Mouse (Mus musculus) embryonic facial prominence, embryonic 15.5 days (tissue): ENCODE measurements at regions not wholly inside any gene's neighbourhood (a gene's known extent, or its start where the extent isn't known, plus 50 kb on each side); places are given as distances from the start of the nearest gene placed in this dataset.

Source experiments
- ATAC-seq: fragments of 200-750 bp; cut with Nextera tagmentation; 2 replicates; pipeline ENCODE4 v1.8.0; 2017; ENCODE audit warnings: low read depth, moderate TSS enrichment; ENCODE audit not compliant: insufficient number of reproducible peaks, low FRiP score, low TSS enrichment
- H3K27ac ChIP-seq: fragments of 300-500 bp; sonication (generic); replicated peaks from 2 replicates; pipeline ENCODE4 v1.5.1; 2015; ENCODE audit warnings: mild to moderate bottlenecking, inconsistent platforms
- H3K27me3 ChIP-seq: fragments of 300-500 bp; sonication (generic); 2 replicates; pipeline ENCODE4 v1.6.1; 2015; ENCODE audit warnings: inconsistent platforms
- H3K36me3 ChIP-seq: fragments of 300-500 bp; sonication (generic); 2 replicates; pipeline ENCODE4 v1.6.1; 2015; ENCODE audit warnings: mild to moderate bottlenecking, inconsistent platforms
- H3K4me1 ChIP-seq: fragments of 300-500 bp; sonication (generic); 2 replicates; pipeline ENCODE4 v1.6.1; 2015; ENCODE audit warnings: inconsistent platforms
- H3K4me2 ChIP-seq: fragments of 300-500 bp; sonication (generic); replicated peaks from 2 replicates; pipeline ENCODE4 v1.6.1; 2015; ENCODE audit warnings: mild to moderate bottlenecking, inconsistent platforms
- H3K4me3 ChIP-seq: fragments of 300-500 bp; sonication (generic); replicated peaks from 2 replicates; pipeline ENCODE4 v1.5.1; 2015; ENCODE audit warnings: mild to moderate bottlenecking, inconsistent platforms
- H3K9ac ChIP-seq: fragments of 300-500 bp; sonication (generic); 2 replicates; pipeline ENCODE4 v1.6.1; 2015; ENCODE audit warnings: inconsistent platforms
- H3K9me3 ChIP-seq: fragments of 300-500 bp; sonication (generic); replicated peaks from 2 replicates; pipeline ENCODE4 v1.6.1; 2016; ENCODE audit warnings: inconsistent platforms
- WGBS: fragments of 180-500 bp; shearing (Covaris S2); methylation state at CpG from one replicate; pipeline ENCODE4 v1.1.7; 2015; 5-methylcytosine and 5-hydroxymethylcytosine counted together

- no peak overlapping the region for H3K4me3 ChIP-seq
- H3K36me3 ChIP-seq = no peaks in the 10 kb centered on the region
- H3K27me3 ChIP-seq = no peaks in the 10 kb centered on the region
- ATAC-seq = no peak
- no peak overlapping the region for H3K4me2 ChIP-seq
- no peak overlapping the region for H3K9ac ChIP-seq
- H3K9me3 ChIP-seq = no peaks in the 10 kb centered on the region
- H3K27ac ChIP-seq = no peak overlapping the region
- no peaks in the 10 kb centered on the region for H3K4me1 ChIP-seq
- WGBS = 81% methylated on average over 5 of the region's 5 CpGs
Measured at GRCm38 (mm10) chr1:71824410-71824809, 171.4 kb upstream of the Fn1 start.

- no peak for ATAC-seq
- no peaks in the 10 kb centered on the region for H3K4me1 ChIP-seq
- no peaks in the 10 kb centered on the region for H3K27me3 ChIP-seq
- H3K27ac ChIP-seq = no peak overlapping the region
- no peak overlapping the region for H3K9ac ChIP-seq
- H3K4me3 ChIP-seq = no peak overlapping the region
- 54% methylated on average over 3 of the region's 3 CpGs for WGBS
- no peak overlapping the region for H3K4me2 ChIP-seq
- H3K9me3 ChIP-seq = no peaks in the 10 kb centered on the region
- H3K36me3 ChIP-seq = no peaks in the 10 kb centered on the region
Measured at GRCm38 (mm10) chr1:71822123-71822522, 169.1 kb upstream of the Fn1 start.

GRCm38 (mm10) chr1:71821099-71821498 lies 168.1 kb upstream of the Fn1 start:
- ATAC-seq = no peak
- Histone ChIP-seq H3K27ac (no peak overlapping the region), H3K4me1 (peaks cover 3% of the 10 kb centered on the region; the same call in 1 of the 2 replicates), H3K4me2 (no peak overlapping the region), H3K9me3 (no peaks in the 10 kb centered on the region), H3K27me3 (no peaks in the 10 kb centered on the region), H3K36me3 (no peaks in the 10 kb centered on the region), H3K4me3 (no peak overlapping the region), H3K9ac (no peak overlapping the region)
- whole genome bisulfite sequencing = 82% methylated on average over 7 of the region's 7 CpGs

DNA sequence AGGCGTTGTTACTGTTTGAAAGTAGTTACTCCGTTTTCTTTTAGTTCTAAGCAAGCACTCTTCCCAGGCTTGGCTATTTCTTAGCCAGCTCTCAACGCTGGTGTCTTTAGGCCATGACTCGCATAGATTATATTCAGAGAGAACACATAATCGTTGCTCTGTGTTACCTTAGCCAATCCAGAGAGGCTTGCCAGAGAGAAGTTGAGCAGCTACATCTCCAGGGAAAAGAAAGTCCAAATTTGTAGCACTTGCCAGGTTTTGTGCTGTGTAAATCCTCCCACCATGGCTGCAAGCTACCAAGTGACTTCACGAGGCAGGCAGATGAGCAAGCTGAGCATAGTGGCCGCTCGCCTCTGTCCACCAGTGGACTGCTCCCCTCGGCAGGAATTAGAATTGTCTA lies 163.3 kb upstream of the Fn1 start:
- no peaks in the 10 kb centered on the region for H3K27me3 ChIP-seq
- no peaks in the 10 kb centered on the region for H3K9me3 ChIP-seq
- WGBS = 63% methylated on average over 9 of the region's 9 CpGs
- H3K9ac ChIP-seq = no peak overlapping the region
- H3K4me2 ChIP-seq = no peak overlapping the region
- H3K4me3 ChIP-seq = no peak overlapping the region
- H3K36me3 ChIP-seq = no peaks in the 10 kb centered on the region
- ATAC-seq = no peak
- no peak overlapping the region for H3K27ac ChIP-seq
- peaks cover 7% of the 10 kb centered on the region; the same call in 1 of the 2 replicates for H3K4me1 ChIP-seq

DNA sequence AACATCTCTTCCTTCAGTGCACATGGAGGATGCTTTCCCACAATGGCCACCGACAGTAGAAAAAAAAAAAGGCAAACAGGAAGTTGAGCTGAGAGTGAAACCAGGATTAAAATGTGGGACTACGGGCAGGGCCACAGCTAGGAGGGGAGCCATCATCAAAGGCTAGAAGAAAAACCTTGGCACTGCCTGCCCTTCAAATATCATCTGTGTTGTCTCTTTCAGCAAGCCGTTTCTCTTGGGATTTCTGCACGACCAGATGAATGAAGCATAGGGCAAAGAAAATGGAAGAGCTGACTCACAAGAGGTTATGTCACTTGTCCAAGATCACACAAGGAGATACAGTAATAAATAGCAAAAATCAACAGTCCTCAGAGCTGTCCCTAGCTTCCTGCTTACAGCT lies 161.1 kb upstream of the Fn1 start:
- Histone ChIP-seq H3K4me3 (no peak overlapping the region), H3K9ac (no peak overlapping the region), H3K4me1 (peaks cover 7% of the 10 kb centered on the region; the same call in 1 of the 2 replicates), H3K9me3 (no peaks in the 10 kb centered on the region), H3K27me3 (no peaks in the 10 kb centered on the region), H3K4me2 (no peak overlapping the region), H3K27ac (no peak overlapping the region), H3K36me3 (no peaks in the 10 kb centered on the region)
- ATAC-seq = no peak
- 74% methylated on average over 4 of the region's 4 CpGs for WGBS

- Histone ChIP-seq H3K4me3 (no peak overlapping the region), H3K27ac (no peak overlapping the region), H3K4me2 (no peak overlapping the region), H3K36me3 (no peaks in the 10 kb centered on the region), H3K4me1 (peaks cover 10% of the 10 kb centered on the region; the same call in 1 of the 2 replicates), H3K9me3 (no peaks in the 10 kb centered on the region), H3K9ac (no peak overlapping the region), H3K27me3 (no peaks in the 10 kb centered on the region)
- no peak for ATAC-seq
- 92% methylated on average over 11 of the region's 11 CpGs for whole genome bisulfite sequencing
Measured at GRCm38 (mm10) chr1:71812171-71812695, 159.2 kb upstream of the Fn1 start.

DNA sequence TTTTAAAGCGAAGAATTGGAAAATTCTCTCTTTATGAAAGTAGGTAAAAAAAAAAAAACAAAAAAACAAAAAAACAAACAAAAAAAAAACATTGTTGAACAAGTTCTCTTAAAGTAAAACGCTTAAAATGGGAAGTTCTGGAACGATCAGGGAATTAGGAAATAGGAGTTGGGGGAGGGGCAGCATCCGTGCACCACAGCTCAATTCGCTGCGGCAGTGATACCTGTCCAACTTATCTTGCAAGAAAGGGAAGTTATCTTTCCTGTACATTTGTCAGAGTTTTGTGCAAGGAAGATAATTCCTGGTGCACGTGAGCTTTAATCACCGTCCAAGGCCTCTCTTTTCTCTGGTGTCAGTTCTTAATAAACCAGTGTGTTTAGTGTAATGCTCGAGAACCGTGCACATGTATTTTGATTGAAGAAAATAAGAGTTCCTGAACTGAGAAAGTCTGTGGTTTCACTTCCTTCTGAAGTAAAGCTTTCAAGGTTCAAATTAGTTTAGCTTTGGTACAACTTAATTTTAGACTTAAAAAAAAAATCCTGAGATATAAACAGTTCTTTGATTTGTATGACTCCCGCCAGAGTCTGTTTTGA lies 158.3 kb upstream of the Fn1 start:
- ATAC-seq = no peak
- 66% methylated on average over 11 of the region's 11 CpGs for WGBS
- Histone ChIP-seq H3K4me2 (no peak overlapping the region), H3K4me3 (no peak overlapping the region), H3K27me3 (no peaks in the 10 kb centered on the region), H3K9ac (no peak overlapping the region), H3K9me3 (no peaks in the 10 kb centered on the region), H3K36me3 (no peaks in the 10 kb centered on the region), H3K27ac (no peak overlapping the region), H3K4me1 (peaks cover 12% of the 10 kb centered on the region; the same call in 1 of the 2 replicates)

GRCm38 (mm10) chr1:71808005-71808404 lies 155.0 kb upstream of the Fn1 start:
- ATAC-seq = no peak
- no peak overlapping the region for H3K4me2 ChIP-seq
- WGBS = 76% methylated on average over 1 of the region's 1 CpGs

GRCm38 (mm10) chr1:71807586-71807985 lies 154.6 kb upstream of the Fn1 start:
- Histone ChIP-seq H3K4me3 (no peak overlapping the region), H3K27me3 (no peaks in the 10 kb centered on the region), H3K4me2 (no peak overlapping the region), H3K36me3 (no peaks in the 10 kb centered on the region), H3K27ac (no peak overlapping the region), H3K9me3 (no peaks in the 10 kb centered on the region), H3K9ac (no peak overlapping the region), H3K4me1 (0 out of 2 replicates have a peak, but pooled peaks cover 7% of the 10 kb centered on the region)
- WGBS = 19% methylated on average over 4 of the region's 4 CpGs
- no peak for ATAC-seq

More at GRCm38 (mm10) chr1:71808005-71808404, 155.0 kb upstream of the Fn1 start:
- Histone ChIP-seq H3K27me3 (no peaks in the 10 kb centered on the region), H3K4me3 (no peak overlapping the region), H3K36me3 (no peaks in the 10 kb centered on the region), H3K4me1 (0 out of 2 replicates have a peak, but pooled peaks cover 7% of the 10 kb centered on the region), H3K27ac (no peak overlapping the region), H3K9me3 (no peaks in the 10 kb centered on the region), H3K9ac (no peak overlapping the region)

GRCm38 (mm10) chr1:71801283-71802066 lies 148.5 kb upstream of the Fn1 start:
- H3K9me3 ChIP-seq = no peaks in the 10 kb centered on the region
- no peak overlapping the region for H3K27ac ChIP-seq
- H3K4me3 ChIP-seq = no peak overlapping the region
- H3K4me2 ChIP-seq = no peak overlapping the region
- H3K36me3 ChIP-seq = no peaks in the 10 kb centered on the region
- ATAC-seq = no peak
- no peaks in the 10 kb centered on the region for H3K27me3 ChIP-seq
- 52% methylated on average over 9 of the region's 9 CpGs for WGBS
- H3K4me1 ChIP-seq = peaks cover 2% of the 10 kb centered on the region; the same call in 1 of the 2 replicates
- no peak overlapping the region for H3K9ac ChIP-seq

GRCm38 (mm10) chr1:71800581-71800980 lies 147.6 kb upstream of the Fn1 start:
- Histone ChIP-seq H3K27ac (no peak overlapping the region), H3K27me3 (no peaks in the 10 kb centered on the region), H3K4me2 (no peak overlapping the region), H3K9me3 (no peaks in the 10 kb centered on the region), H3K4me1 (peaks cover 2% of the 10 kb centered on the region; the same call in 1 of the 2 replicates), H3K9ac (no peak overlapping the region), H3K36me3 (no peaks in the 10 kb centered on the region), H3K4me3 (no peak overlapping the region)
- 40% methylated on average over 2 of the region's 2 CpGs for WGBS
- no peak for ATAC-seq
